Mouse (Mus musculus): ENCODE data around the gene Slc6a5. TPM values are rescaled to one million over a fixed set of nuclear protein-coding genes. Genes with fewer than 3 reads are reported as not detected.

Gene Slc6a5
- total RNA-seq (2021) = under 1 TPM; 0.07 TPM
- long read RNA-seq, experiment 1 = 0 reads
- long read RNA-seq, experiment 2 = 0 reads

- intact Hi-C loops (cut with DNase I) = loop anchor here (2.0 to 10.0 kb wide), 2 partner anchors 275 to 1715 kb away; partner anchors contain the start of gene Slc17a6
- H3K4me3 ChIP-seq = no peak within 1 kb of the TSS
- no peak within 1 kb of the TSS for H3K27ac ChIP-seq
Observed at GRCm38 (mm10) chr7:49909850-49910249, at the start of gene Slc6a5. Slc6a5 (plus strand) TSS chr7:49910146.

GRCm38 (mm10) chr7:49861196-49861595 is 48.8 kb upstream of the Slc6a5 start:
- intact Hi-C loops (cut with DNase I) = no loop called here
- Histone ChIP-seq H3K4me3 (no peak overlapping the region), H3K27ac (no peak overlapping the region)
- TF ChIP-seq CTCF (IDR thresholded peaks at IDR 0.05) = no peak
- DNase-seq (ENCODE audit: extremely low spot score in 1 of 2, low spot score in 2 of 2) = no peak

More at GRCm38 (mm10) chr7:49909850-49910249, at the start of gene Slc6a5:
- DNase-seq (ENCODE audit: extremely low spot score in 1 of 2, low spot score in 2 of 2) = no peak
- no peak for TF ChIP-seq CTCF (IDR thresholded peaks at IDR 0.05)

- TF ChIP-seq CTCF (IDR thresholded peaks at IDR 0.05) = no peak
- intact Hi-C loops (cut with DNase I) = no loop called here
- no peak overlapping the region for H3K27ac ChIP-seq
- no peak overlapping the region for H3K4me3 ChIP-seq
- no peak for DNase-seq (ENCODE audit: extremely low spot score in 1 of 2, low spot score in 2 of 2)
Observed at GRCm38 (mm10) chr7:49863753-49864152, 46.2 kb upstream of the Slc6a5 start.

GRCm38 (mm10) chr7:49869656-49870055 is 40.3 kb upstream of the Slc6a5 start:
- Histone ChIP-seq H3K4me3 (no peak overlapping the region), H3K27ac (no peak overlapping the region)
- TF ChIP-seq CTCF (IDR thresholded peaks at IDR 0.05) = no peak
- no peak for DNase-seq (ENCODE audit: extremely low spot score in 1 of 2, low spot score in 2 of 2)
- intact Hi-C loops (cut with DNase I) = no loop called here

- Histone ChIP-seq H3K27ac (no peak overlapping the region), H3K4me3 (no peak overlapping the region)
- intact Hi-C loops (cut with DNase I) = no loop called here
- no peak for DNase-seq (ENCODE audit: extremely low spot score in 1 of 2, low spot score in 2 of 2)
- no peak for TF ChIP-seq CTCF (IDR thresholded peaks at IDR 0.05)
Observed at GRCm38 (mm10) chr7:49870276-49870675, 39.7 kb upstream of the Slc6a5 start.

GRCm38 (mm10) chr7:49877307-49877706 is 32.6 kb upstream of the Slc6a5 start:
- Histone ChIP-seq H3K4me3 (no peak overlapping the region), H3K27ac (no peak overlapping the region)
- no peak for TF ChIP-seq CTCF (IDR thresholded peaks at IDR 0.05)
- intact Hi-C loops (cut with DNase I) = no loop called here
- DNase-seq (ENCODE audit: extremely low spot score in 1 of 2, low spot score in 2 of 2) = no peak

- no peak for DNase-seq (ENCODE audit: extremely low spot score in 1 of 2, low spot score in 2 of 2)
- Histone ChIP-seq H3K27ac (no peak overlapping the region), H3K4me3 (no peak overlapping the region)
- intact Hi-C loops (cut with DNase I) = no loop called here
- no peak for TF ChIP-seq CTCF (IDR thresholded peaks at IDR 0.05)
Observed at GRCm38 (mm10) chr7:49879051-49879450, 30.9 kb upstream of the Slc6a5 start.

GRCm38 (mm10) chr7:49879998-49880707 is 29.8 kb upstream of the Slc6a5 start:
- H3K4me3 ChIP-seq = no peak overlapping the region
- DNase-seq (ENCODE audit: extremely low spot score in 1 of 2, low spot score in 2 of 2) = no peak
- H3K27ac ChIP-seq = no peak overlapping the region
- intact Hi-C loops (cut with DNase I) = no loop called here
- TF ChIP-seq CTCF (IDR thresholded peaks at IDR 0.05) = no peak

- Histone ChIP-seq H3K27ac (no peak overlapping the region), H3K4me3 (no peak overlapping the region)
- intact Hi-C loops (cut with DNase I) = no loop called here
- TF ChIP-seq CTCF (IDR thresholded peaks at IDR 0.05) = no peak
- no peak for DNase-seq (ENCODE audit: extremely low spot score in 1 of 2, low spot score in 2 of 2)
Observed at GRCm38 (mm10) chr7:49882288-49882687, 27.7 kb upstream of the Slc6a5 start.

GRCm38 (mm10) chr7:49882694-49883389 is 27.1 kb upstream of the Slc6a5 start:
- intact Hi-C loops (cut with DNase I) = no loop called here

GRCm38 (mm10) chr7:49887776-49888390 is 22.1 kb upstream of the Slc6a5 start:
- intact Hi-C loops (cut with DNase I) = no loop called here
- DNase-seq (ENCODE audit: extremely low spot score in 1 of 2, low spot score in 2 of 2) = no peak
- TF ChIP-seq CTCF (IDR thresholded peaks at IDR 0.05) = no peak
- Histone ChIP-seq H3K27ac (no peak overlapping the region), H3K4me3 (no peak overlapping the region)

More at GRCm38 (mm10) chr7:49882694-49883389, 27.1 kb upstream of the Slc6a5 start:
- TF ChIP-seq CTCF (IDR thresholded peaks at IDR 0.05) = peak; percentile 30
- no peak overlapping the region for H3K4me3 ChIP-seq
- DNase-seq (ENCODE audit: extremely low spot score in 1 of 2, low spot score in 2 of 2) = peak; percentile 21 to 28
- no peak overlapping the region for H3K27ac ChIP-seq

GRCm38 (mm10) chr7:49894786-49895185 is 15.2 kb upstream of the Slc6a5 start:
- no peak for TF ChIP-seq CTCF (IDR thresholded peaks at IDR 0.05)
- H3K4me3 ChIP-seq = no peak overlapping the region
- DNase-seq (ENCODE audit: extremely low spot score in 1 of 2, low spot score in 2 of 2) = no peak
- H3K27ac ChIP-seq = no peak overlapping the region
- intact Hi-C loops (cut with DNase I) = no loop called here

All from left cerebral cortex, adult 2 months (tissue).